Mouse (Mus musculus) heart, postnatal 0 days (tissue): ENCODE measurements around the gene Six3.

ENCODE experiments used
- CTCF ChIP-seq: IDR thresholded peaks from 2 replicates; pipeline ENCODE4 v1.5.1; 2016; ENCODE audit warnings: antibody characterized with exemption, control low read depth, low read depth
- EP300 ChIP-seq: IDR thresholded peaks from 2 replicates; pipeline ENCODE4 v1.6.1; 2016; ENCODE audit warnings: antibody characterized with exemption, low read depth

DNA sequence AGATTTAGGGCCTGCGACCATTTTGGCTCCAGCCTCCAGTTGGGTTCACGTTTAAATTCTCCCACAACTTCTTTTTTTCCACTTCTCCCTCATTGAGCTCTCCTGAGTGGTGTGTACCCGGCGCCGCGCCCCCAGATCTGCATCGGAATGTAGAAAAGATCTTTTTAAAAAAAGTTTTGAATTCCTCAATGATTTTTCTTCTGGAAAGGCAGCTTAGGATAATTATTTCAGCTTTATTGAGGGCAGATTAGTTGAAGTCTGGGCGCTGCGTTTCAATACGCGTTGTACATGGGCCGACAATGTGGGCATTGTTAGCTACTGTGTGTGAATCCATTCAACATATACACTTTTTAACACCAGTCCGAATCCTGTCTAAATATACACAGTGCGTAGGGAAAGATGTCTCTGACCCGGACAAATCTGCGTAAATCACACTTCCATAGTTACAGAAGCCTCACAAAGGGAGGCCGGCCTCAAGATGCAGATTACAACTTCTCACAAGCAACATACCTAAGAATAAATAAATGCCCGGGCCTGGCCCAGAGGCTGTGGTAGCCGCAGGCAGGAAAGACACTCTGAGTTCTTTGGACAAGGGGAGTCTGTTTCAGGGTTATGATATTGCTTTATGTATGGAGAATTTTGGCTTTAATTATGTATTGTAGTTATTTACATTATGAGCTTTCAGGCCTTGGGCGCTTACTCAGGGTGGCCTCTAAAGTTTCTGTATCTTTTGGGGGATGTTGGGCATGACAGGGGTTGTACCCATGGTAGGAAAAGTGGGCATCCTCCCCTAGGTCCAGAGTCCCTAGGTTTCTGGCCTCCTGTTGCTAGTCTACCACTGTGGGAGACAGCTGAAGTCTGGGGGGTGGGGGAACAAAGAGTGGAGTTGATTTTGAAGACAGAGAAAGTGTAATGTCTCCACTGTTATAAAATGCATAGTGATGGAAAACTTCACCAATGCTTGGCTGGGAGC lies 6.0 kb downstream of the Six3 start:
- TF ChIP-seq CTCF, result no peak
- no peak for TF ChIP-seq EP300
